ENCODE assay signal across 25 mouse cellular contexts in the genomic region with DNA sequence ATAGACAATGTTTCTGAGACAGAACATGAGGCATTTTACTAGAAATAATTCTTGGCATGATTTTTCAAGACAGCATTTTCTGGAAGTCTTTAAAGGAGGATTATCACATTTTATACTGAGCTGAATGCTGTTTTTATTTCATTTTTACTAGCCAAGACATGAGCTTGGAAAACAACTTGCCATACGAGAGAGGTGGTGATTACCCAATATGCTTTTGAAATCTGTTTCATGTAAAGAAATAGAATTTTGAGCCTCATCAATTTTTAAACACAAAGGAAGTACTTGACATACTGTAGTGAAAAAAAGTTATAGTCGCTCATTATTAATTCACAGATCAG.
A peak's percentile ranks its signal among the peaks of the same experiment; 100 is the strongest.
DNase-seq lines count a peak whose midpoint lies in the region; ATAC-seq and TF ChIP-seq lines count a peak whose summit lies in the region.
"Had no signal": no experiment of that assay in that cellular context is flagged by ENCODE, and none has a peak within 500 bp of the region (broad histone marks: within the 10 kb centered on the region; RNA-seq: fewer than 3 reads in every experiment).

No protein-coding gene starts in this region.

- no peak overlapping the region for H3K9ac ChIP-seq in forebrain, embryonic 16.5 days (replicated peaks; ENCODE audit: low read depth, low read length)
- no peak overlapping the region for H3K9ac ChIP-seq in forebrain, embryonic 12.5 days
- H3K9ac ChIP-seq: heart, embryonic 12.5 days; heart, embryonic 15.5 days; hindbrain, embryonic 13.5 days; intestine, embryonic 15.5 days had no signal

- no peaks in the 10 kb centered on the region; the same call in 1 of the 2 replicates for H3K4me1 ChIP-seq in forebrain, embryonic 16.5 days (replicated peaks; ENCODE audit: control insufficient read depth, insufficient read depth, low read length)
- no peaks in the 10 kb centered on the region for H3K4me1 ChIP-seq in forebrain, embryonic 12.5 days
- H3K4me1 ChIP-seq: heart, embryonic 12.5 days; heart, embryonic 15.5 days; hindbrain, embryonic 10.5 days; hindbrain, embryonic 13.5 days; intestine, embryonic 15.5 days had no signal

- H3K36me3 ChIP-seq in forebrain, embryonic 16.5 days (ENCODE audit: control insufficient read depth, insufficient read depth): no peaks in the 10 kb centered on the region
- no peaks in the 10 kb centered on the region for H3K36me3 ChIP-seq in forebrain, embryonic 12.5 days (replicated peaks)
- H3K36me3 ChIP-seq: heart, embryonic 12.5 days; heart, embryonic 15.5 days; hindbrain, embryonic 10.5 days; hindbrain, embryonic 13.5 days; intestine, embryonic 15.5 days had no signal

- no peak overlapping the region for H3K4me2 ChIP-seq in forebrain, embryonic 16.5 days (ENCODE audit: low read length)
- no peak overlapping the region for H3K4me2 ChIP-seq in forebrain, embryonic 12.5 days
- H3K4me2 ChIP-seq: heart, embryonic 12.5 days; heart, embryonic 15.5 days; hindbrain, embryonic 13.5 days; intestine, embryonic 15.5 days had no signal

- peak in 1 of 2 experiments; percentile 8 for DNase-seq in layer of hippocampus, adult 2 months (ENCODE audit: low spot score in 2 of 2)
- DNase-seq in layer of hippocampus, postnatal 36 days: no peak
- peak; percentile 61 for DNase-seq in brain, embryonic 18.5 days (ENCODE audit: low read depth, low spot score)
- DNase-seq in embryo, embryonic 10.5 days (ENCODE audit: low spot score): no peak
- DNase-seq: adrenal gland, adult 8-10 months; adrenal gland, postnatal 25 days; cerebellum, adult 11-12 months; cerebellum, adult 8-10 months; cerebellum, postnatal 10 days; cerebellum, postnatal 36 days; gastrocnemius, adult 2 months; gastrocnemius, postnatal 14 days; heart, adult 18-20 months; heart, postnatal 36 days; kidney, adult 11 months; kidney, adult 8-10 months had no signal

- 69% methylated on average over 2 of the region's 2 CpGs for WGBS in forebrain, embryonic 16.5 days
- 85% methylated on average over 2 of the region's 2 CpGs for WGBS in forebrain, embryonic 12.5 days

- no peaks in the 10 kb centered on the region for H3K9me3 ChIP-seq in forebrain, embryonic 16.5 days (ENCODE audit: control insufficient read depth, low read length)
- H3K9me3 ChIP-seq in forebrain, embryonic 12.5 days: no peaks in the 10 kb centered on the region
- H3K9me3 ChIP-seq: heart, embryonic 12.5 days; heart, embryonic 15.5 days; hindbrain, embryonic 10.5 days; hindbrain, embryonic 13.5 days; intestine, embryonic 15.5 days had no signal

- H3K27ac ChIP-seq in forebrain, embryonic 16.5 days (ENCODE audit: low read length): no peak overlapping the region
- no peak overlapping the region for H3K27ac ChIP-seq in forebrain, embryonic 12.5 days
- peak overlapping the region; percentile 32; the same call in 1 of the 2 replicates for H3K27ac ChIP-seq in layer of hippocampus, adult 2 months
- H3K27ac ChIP-seq: gastrocnemius, adult 2 months; heart, embryonic 15.5 days; hindbrain, embryonic 10.5 days; hindbrain, embryonic 13.5 days; intestine, embryonic 15.5 days had no signal

- H3K27me3 ChIP-seq in forebrain, embryonic 16.5 days (replicated peaks; ENCODE audit: control insufficient read depth, insufficient read depth, low read length): no peaks in the 10 kb centered on the region
- no peaks in the 10 kb centered on the region for H3K27me3 ChIP-seq in forebrain, embryonic 12.5 days
- H3K27me3 ChIP-seq: heart, embryonic 12.5 days; heart, embryonic 15.5 days; hindbrain, embryonic 13.5 days; intestine, embryonic 15.5 days had no signal

- ATAC-seq in forebrain, embryonic 16.5 days: peak; percentile 77
- no peak for ATAC-seq in forebrain, embryonic 12.5 days (ENCODE audit: low FRiP score)
- ATAC-seq: activated CD4-positive, CD25-positive, alpha-beta regulatory T cell, adult 4 months; CD4-positive, CD25-positive, alpha-beta regulatory T cell, adult 4 months; intestine, embryonic 15.5 days had no signal

- TF ChIP-seq CTCF in layer of hippocampus, adult 2 months (conservative IDR thresholded peaks at IDR 0.05): no peak

- no peak overlapping the region for H3K4me3 ChIP-seq in forebrain, embryonic 16.5 days (replicated peaks; ENCODE audit: low read length)
- H3K4me3 ChIP-seq in forebrain, embryonic 12.5 days (replicated peaks): no peak overlapping the region
- H3K4me3 ChIP-seq in layer of hippocampus, adult 2 months: no peak overlapping the region
- H3K4me3 ChIP-seq: gastrocnemius, adult 2 months; heart, embryonic 12.5 days; heart, embryonic 15.5 days; hindbrain, embryonic 10.5 days; hindbrain, embryonic 13.5 days; intestine, embryonic 15.5 days had no signal
